In the genomic region with DNA sequence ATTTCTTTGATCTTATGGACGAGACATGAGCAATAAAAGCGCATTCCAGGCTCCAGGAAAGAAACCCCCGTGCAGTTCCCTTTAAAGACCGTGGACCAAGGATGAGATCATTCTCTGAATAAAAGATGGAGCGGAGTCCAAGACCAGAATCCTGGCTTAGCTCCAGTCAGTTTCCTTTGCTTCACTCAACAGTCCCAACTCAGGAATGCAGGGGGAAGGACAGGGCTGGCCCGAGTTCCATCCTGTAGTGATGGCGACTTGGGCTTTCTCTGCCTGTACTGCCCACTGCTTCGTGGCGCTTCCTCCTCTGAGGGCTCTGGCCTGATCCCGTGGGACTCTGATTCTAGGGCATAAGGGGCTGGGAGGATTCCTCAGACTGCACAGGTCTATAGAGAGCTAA, we compare ENCODE assay signal across 9 mouse cellular contexts. TPM values are rescaled to one million over a fixed set of nuclear protein-coding genes. Genes with fewer than 3 reads are reported as not detected.
DNase-seq lines count a peak whose midpoint lies in the region; ATAC-seq and TF ChIP-seq lines count a peak whose summit lies in the region.
"Had no signal": no experiment of that assay in that cellular context is flagged by ENCODE, and none has a peak within 500 bp of the region (broad histone marks: within the 10 kb centered on the region; RNA-seq: fewer than 3 reads in every experiment).

No protein-coding gene starts in this region.

- peak overlapping the region; percentile 95 for H3K27ac ChIP-seq in embryonic facial prominence, embryonic 13.5 days
- H3K27ac ChIP-seq in heart, embryonic 13.5 days (replicated peaks): peak overlapping the region; percentile 90
- H3K27ac ChIP-seq in kidney, embryonic 15.5 days: peak overlapping the region; percentile 85
- peak overlapping the region; percentile 43 for H3K27ac ChIP-seq in midbrain, embryonic 16.5 days (ENCODE audit: low read length)
- H3K27ac ChIP-seq in left cerebral cortex, adult 2 months: no peak overlapping the region

- no peaks in the 10 kb centered on the region for H3K36me3 ChIP-seq in embryonic facial prominence, embryonic 13.5 days
- no peaks in the 10 kb centered on the region for H3K36me3 ChIP-seq in heart, embryonic 13.5 days
- H3K36me3 ChIP-seq in kidney, embryonic 15.5 days: no peaks in the 10 kb centered on the region
- no peaks in the 10 kb centered on the region for H3K36me3 ChIP-seq in midbrain, embryonic 16.5 days (ENCODE audit: control insufficient read depth, insufficient read depth, low read length)

- peaks cover 42% of the 10 kb centered on the region for H3K4me1 ChIP-seq in embryonic facial prominence, embryonic 13.5 days
- peaks cover 80% of the 10 kb centered on the region for H3K4me1 ChIP-seq in heart, embryonic 13.5 days
- peaks cover 56% of the 10 kb centered on the region for H3K4me1 ChIP-seq in kidney, embryonic 15.5 days
- peaks cover 17% of the 10 kb centered on the region for H3K4me1 ChIP-seq in midbrain, embryonic 16.5 days (ENCODE audit: control insufficient read depth, insufficient read depth, low read length)

- H3K9me3 ChIP-seq in embryonic facial prominence, embryonic 13.5 days: no peaks in the 10 kb centered on the region
- H3K9me3 ChIP-seq in heart, embryonic 13.5 days: no peaks in the 10 kb centered on the region
- no peaks in the 10 kb centered on the region for H3K9me3 ChIP-seq in kidney, embryonic 15.5 days (replicated peaks)
- no peaks in the 10 kb centered on the region for H3K9me3 ChIP-seq in midbrain, embryonic 16.5 days (replicated peaks; ENCODE audit: control insufficient read depth, low read length, poor library complexity, severe bottlenecking)

- H3K4me2 ChIP-seq in embryonic facial prominence, embryonic 13.5 days: no peak overlapping the region
- H3K4me2 ChIP-seq in heart, embryonic 13.5 days: peak overlapping the region; percentile 55
- H3K4me2 ChIP-seq in kidney, embryonic 15.5 days: no peak overlapping the region; the same call in 1 of the 2 replicates
- no peak overlapping the region for H3K4me2 ChIP-seq in midbrain, embryonic 16.5 days (ENCODE audit: low read length)

- TF ChIP-seq CTCF in left cerebral cortex, adult 2 months (IDR thresholded peaks at IDR 0.05): no peak

- WGBS in embryonic facial prominence, embryonic 13.5 days: 43% methylated on average over 10 of the region's 10 CpGs
- WGBS in heart, embryonic 13.5 days: 23% methylated on average over 10 of the region's 10 CpGs
- WGBS in kidney, embryonic 15.5 days: 43% methylated on average over 10 of the region's 10 CpGs
- WGBS in midbrain, embryonic 16.5 days: 27% methylated on average over 10 of the region's 10 CpGs

- H3K27me3 ChIP-seq in embryonic facial prominence, embryonic 13.5 days: no peaks in the 10 kb centered on the region
- H3K27me3 ChIP-seq in heart, embryonic 13.5 days (replicated peaks): no peaks in the 10 kb centered on the region
- H3K27me3 ChIP-seq in kidney, embryonic 15.5 days: no peaks in the 10 kb centered on the region
- H3K27me3 ChIP-seq in midbrain, embryonic 16.5 days (ENCODE audit: control insufficient read depth, insufficient read depth, low read depth, low read length): no peaks in the 10 kb centered on the region

- DNase-seq in left cerebral cortex, postnatal 10 days (ENCODE audit: extremely low spot score in 1 of 2, low spot score in 2 of 2): peak; percentile 52 to 82
- no peak for DNase-seq in left cerebral cortex, adult 8-10 months (ENCODE audit: low spot score in 2 of 2)
- no peak for DNase-seq in left cerebral cortex, adult 2 months (ENCODE audit: extremely low spot score in 1 of 2, low spot score in 2 of 2)
- DNase-seq in cerebellum, adult 8-10 months: no peak

- intact Hi-C loops in left cerebral cortex, postnatal 10 days (cut with DNase I): no loop called here
- intact Hi-C loops in left cerebral cortex, adult 2 months (cut with DNase I): no loop called here

- no peak overlapping the region for H3K9ac ChIP-seq in embryonic facial prominence, embryonic 13.5 days
- H3K9ac ChIP-seq in heart, embryonic 13.5 days: no peak overlapping the region
- H3K9ac ChIP-seq in kidney, embryonic 15.5 days: no peak overlapping the region
- H3K9ac ChIP-seq in midbrain, embryonic 16.5 days (ENCODE audit: low read depth, low read length): no peak overlapping the region

- no peak for ATAC-seq in embryonic facial prominence, embryonic 13.5 days (ENCODE audit: insufficient number of reproducible peaks, insufficient read depth, low FRiP score, low TSS enrichment, low read depth)
- peak; percentile 55; the same call in 1 of the 2 replicates for ATAC-seq in heart, embryonic 13.5 days (ENCODE audit: extremely low read depth, insufficient number of reproducible peaks, low FRiP score, low TSS enrichment)
- ATAC-seq in kidney, embryonic 15.5 days (replicated peaks; ENCODE audit: low FRiP score): peak; percentile 19; the same call in 1 of the 2 replicates
- ATAC-seq in midbrain, embryonic 16.5 days: peak; percentile 33; the same call in 1 of the 2 replicates

- no peak overlapping the region for H3K4me3 ChIP-seq in embryonic facial prominence, embryonic 13.5 days
- no peak overlapping the region for H3K4me3 ChIP-seq in heart, embryonic 13.5 days
- no peak overlapping the region for H3K4me3 ChIP-seq in kidney, embryonic 15.5 days (replicated peaks)
- H3K4me3 ChIP-seq in midbrain, embryonic 16.5 days (ENCODE audit: low read depth, low read length): no peak overlapping the region
- no peak overlapping the region for H3K4me3 ChIP-seq in left cerebral cortex, adult 2 months

RNA-seq across cellular contexts. Expression of a gene that starts 0.7 kb away (rescaled TPM):
- total RNA-seq in left cerebral cortex, postnatal 10 days (2021): 1 to 10 TPM in 1 of 2 experiments, under 1 TPM in 1; 0.49 to 1.3 TPM
- 1 to 10 TPM in 3 of 4 experiments, under 1 TPM in 1; 0.79 to 3.1 (median 2.0) TPM for total RNA-seq in left cerebral cortex, adult 8-10 months (2022)
- 2.1 and 4.3 TPM in 2 replicates for polyA plus RNA-seq in embryonic facial prominence, embryonic 13.5 days (2015; fragmentation: Nextera tagmentation; extraction: Ambion mirVana)
- polyA plus RNA-seq in heart, embryonic 13.5 days (2015; fragmentation: Nextera tagmentation; extraction: Ambion mirVana): 162 and 211 TPM in 2 replicates
- 6.2 and 8.9 TPM in 2 replicates for polyA plus RNA-seq in kidney, embryonic 15.5 days (2015; fragmentation: Nextera tagmentation; extraction: Ambion mirVana)
- 1.8 and 2.2 TPM in 2 replicates for polyA plus RNA-seq in midbrain, embryonic 16.5 days (2015; fragmentation: Nextera tagmentation; extraction: Ambion mirVana)
- total RNA-seq in left cerebral cortex, adult 2 months (2021): under 1 TPM in 1 of 2 experiments, not detected in 1; 0.48 TPM

RNA-seq across cellular contexts. Expression of a gene that starts 13.8 kb away (rescaled TPM):
- total RNA-seq in left cerebral cortex, postnatal 10 days (2021): 100 to 1,000 TPM; 368 TPM
- 100 to 1,000 TPM; 409 to 452 (median 428) TPM for total RNA-seq in left cerebral cortex, adult 8-10 months (2022)
- polyA plus RNA-seq in embryonic facial prominence, embryonic 13.5 days (2015; fragmentation: Nextera tagmentation; extraction: Ambion mirVana): 79.3 and 83.7 TPM in 2 replicates
- 169 and 180 TPM in 2 replicates for polyA plus RNA-seq in heart, embryonic 13.5 days (2015; fragmentation: Nextera tagmentation; extraction: Ambion mirVana)
- polyA plus RNA-seq in kidney, embryonic 15.5 days (2015; fragmentation: Nextera tagmentation; extraction: Ambion mirVana): 107 and 124 TPM in 2 replicates
- 460 and 525 TPM in 2 replicates for polyA plus RNA-seq in midbrain, embryonic 16.5 days (2015; fragmentation: Nextera tagmentation; extraction: Ambion mirVana)
- 100 to 1,000 TPM; 387 to 422 TPM for total RNA-seq in left cerebral cortex, adult 2 months (2021)

RNA-seq across cellular contexts. Expression of a gene that starts 37.8 kb away (rescaled TPM):
- not detected for total RNA-seq in left cerebral cortex, postnatal 10 days (2021)
- not detected for total RNA-seq in left cerebral cortex, adult 8-10 months (2022)
- not detected in 2 replicates for polyA plus RNA-seq in embryonic facial prominence, embryonic 13.5 days (2015; fragmentation: Nextera tagmentation; extraction: Ambion mirVana)
- polyA plus RNA-seq in heart, embryonic 13.5 days (2015; fragmentation: Nextera tagmentation; extraction: Ambion mirVana): 0.21 and 0.52 TPM in 2 replicates
- polyA plus RNA-seq in kidney, embryonic 15.5 days (2015; fragmentation: Nextera tagmentation; extraction: Ambion mirVana): 0.05 TPM in 1 of 2 replicates, not detected in the other
- polyA plus RNA-seq in midbrain, embryonic 16.5 days (2015; fragmentation: Nextera tagmentation; extraction: Ambion mirVana): not detected in 2 replicates
- not detected for total RNA-seq in left cerebral cortex, adult 2 months (2021)
- polyA plus RNA-seq: neural tube, embryonic 11.5 days had no signal

RNA-seq across cellular contexts. Expression of a gene that starts 41.0 kb away (rescaled TPM):
- total RNA-seq in left cerebral cortex, postnatal 10 days (2021): 100 to 1,000 TPM; 216 to 226 TPM
- 100 to 1,000 TPM; 256 to 294 (median 274) TPM for total RNA-seq in left cerebral cortex, adult 8-10 months (2022)
- polyA plus RNA-seq in embryonic facial prominence, embryonic 13.5 days (2015; fragmentation: Nextera tagmentation; extraction: Ambion mirVana): 46.9 and 49.8 TPM in 2 replicates
- 27.8 and 31.6 TPM in 2 replicates for polyA plus RNA-seq in heart, embryonic 13.5 days (2015; fragmentation: Nextera tagmentation; extraction: Ambion mirVana)
- 48.9 and 54.4 TPM in 2 replicates for polyA plus RNA-seq in kidney, embryonic 15.5 days (2015; fragmentation: Nextera tagmentation; extraction: Ambion mirVana)
- 63.9 and 64.0 TPM in 2 replicates for polyA plus RNA-seq in midbrain, embryonic 16.5 days (2015; fragmentation: Nextera tagmentation; extraction: Ambion mirVana)
- total RNA-seq in left cerebral cortex, adult 2 months (2021): 100 to 1,000 TPM; 257 to 260 TPM

Comparison
In these comparisons a context has a peak if more than half of its experiments do, and no peak if none do; other contexts are left out.
1. DNase-seq: peak in left cerebral cortex, postnatal 10 days (2 of 2); none in left cerebral cortex, adult 8-10 months (0 of 2), left cerebral cortex, adult 2 months (0 of 2) and cerebellum, adult 8-10 months (single experiment).
2. RNA of a gene that starts 0.7 kb away (polyA plus RNA-seq): 162 to 211 TPM in heart, embryonic 13.5 days; 6.2 to 8.9 TPM in kidney, embryonic 15.5 days, 2.1 to 4.3 TPM in embryonic facial prominence, embryonic 13.5 days and 1.8 to 2.2 TPM in midbrain, embryonic 16.5 days; every median in the first group is over 10 times any median in the second.